Mouse (Mus musculus) ES-Bruce4 (cell line): ENCODE data around the gene Gria2. TPM values are rescaled to one million over a fixed set of nuclear protein-coding genes. Genes with fewer than 3 reads are reported as not detected.

Experiments
- H3K27ac ChIP-seq: 2 replicates; pipeline ENCODE4 v1.5.1; 2012; ENCODE audit warnings: low read length, inconsistent platforms; ENCODE audit not compliant: insufficient read depth
- H3K27me3 ChIP-seq: 2 replicates; pipeline ENCODE4 v1.6.1; 2012; ENCODE audit warnings: mild to moderate bottlenecking, low read length, inconsistent platforms; ENCODE audit not compliant: control insufficient read depth, poor library complexity, insufficient read depth, severe bottlenecking
- H3K36me3 ChIP-seq: 2 replicates; pipeline ENCODE4 v1.6.1; 2012; ENCODE audit warnings: inconsistent platforms, mild to moderate bottlenecking, low read length, moderate library complexity; ENCODE audit not compliant: control insufficient read depth, poor library complexity, insufficient read depth, severe bottlenecking
- H3K4me1 ChIP-seq: one replicate; pipeline ENCODE4 v1.8.1; 2011; ENCODE audit warnings: low read length; ENCODE audit not compliant: control insufficient read depth, insufficient read depth
- H3K4me3 ChIP-seq: 2 replicates; pipeline ENCODE4 v1.5.1; 2011; ENCODE audit warnings: low read depth, mild to moderate bottlenecking, low read length
- H3K9ac ChIP-seq: 2 replicates; pipeline ENCODE4 v1.6.1; 2012; ENCODE audit warnings: low read depth, mild to moderate bottlenecking, inconsistent platforms; ENCODE audit not compliant: poor library complexity, severe bottlenecking
- H3K9me3 ChIP-seq: replicated peaks from 2 replicates; pipeline ENCODE4 v1.6.1; 2012; ENCODE audit warnings: mild to moderate bottlenecking, low read length, inconsistent platforms; ENCODE audit not compliant: control insufficient read depth, poor library complexity, insufficient read depth, severe bottlenecking
- CTCF ChIP-seq: IDR thresholded peaks from one replicate; pipeline ENCODE4 v1.8.1; 2011; ENCODE audit warnings: low read depth, low read length
- EP300 ChIP-seq: IDR thresholded peaks from 2 replicates; pipeline ENCODE4 v1.6.1; 2011; ENCODE audit warnings: low read depth, low read length; ENCODE audit not compliant: insufficient read depth
- POLR2A ChIP-seq: IDR thresholded peaks from one replicate; pipeline ENCODE4 v1.8.1; 2011; ENCODE audit warnings: low read length; ENCODE audit not compliant: insufficient read depth
- polyA plus RNA-seq: library from polyadenylated mRNA; stranded (reverse); fragments of >200 nt; gene quantifications from 2 replicates; pipeline ENCODE4 v1.2.4, GENCODE M21; 2011; ENCODE audit warnings: low read depth; ENCODE audit not compliant: missing spikeins, insufficient read depth, insufficient read length

The Gria2 gene
- polyA plus RNA-seq, 1 experiment = not detected

DNA sequence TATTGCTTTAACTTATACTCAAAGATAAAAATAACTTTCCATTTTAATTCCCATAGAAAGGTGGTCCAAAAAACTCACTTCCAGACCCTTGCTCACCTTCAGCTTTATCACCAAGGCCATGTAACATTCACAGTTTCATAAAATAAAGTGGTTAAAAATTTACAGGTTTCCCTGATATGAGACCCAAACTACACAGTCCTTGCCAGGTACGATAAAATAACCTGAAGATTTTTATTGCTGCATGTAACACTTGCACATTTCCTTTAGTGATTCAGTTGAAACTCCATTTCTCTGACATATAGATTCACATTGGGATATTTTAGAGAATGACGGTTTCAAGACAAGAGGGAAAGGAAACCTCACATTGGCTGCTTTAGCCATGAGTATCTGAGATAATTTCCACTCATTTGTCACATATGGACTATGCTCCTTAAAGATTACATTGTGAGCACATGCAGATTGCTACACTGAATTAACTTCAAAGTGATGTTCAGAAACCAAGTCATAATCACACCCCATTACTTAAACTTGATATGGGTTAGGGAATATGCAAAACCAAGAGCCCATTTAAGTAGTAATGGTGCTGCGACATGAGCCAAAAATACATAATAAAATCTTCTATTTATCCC, 15.4 kb downstream of the Gria2 start:
- H3K36me3 ChIP-seq = no peaks in the 10 kb centered on the region
- no peak overlapping the region for H3K9ac ChIP-seq

DNA sequence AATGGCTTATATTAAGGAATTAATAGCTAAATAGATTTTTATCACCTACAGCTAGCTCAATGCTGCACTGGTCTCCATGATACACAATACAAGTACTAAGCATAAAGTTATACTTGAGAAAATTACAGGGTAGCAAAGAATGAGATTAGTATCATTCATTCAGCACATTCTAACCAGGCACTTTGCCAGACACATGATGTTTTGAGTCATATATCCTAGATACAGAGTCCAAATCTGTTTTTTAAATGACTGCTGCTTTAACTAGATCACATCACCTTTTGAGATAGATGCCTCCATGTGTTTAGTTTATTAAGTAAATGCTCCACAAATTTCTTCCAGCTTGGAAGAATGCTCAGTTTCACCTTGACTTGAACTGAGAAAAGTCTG, 21.5 kb downstream of the Gria2 start:
- TF ChIP-seq CTCF = no peak
- TF ChIP-seq EP300 = no peak
- TF ChIP-seq POLR2A = no peak
- H3K4me1 ChIP-seq = no peaks in the 10 kb centered on the region

More for the DNA sequence above, 15.4 kb downstream of the Gria2 start:
- Histone ChIP-seq H3K4me1 (no peaks in the 10 kb centered on the region), H3K4me3 (no peak overlapping the region), H3K9me3 (no peaks in the 10 kb centered on the region), H3K27ac (no peak overlapping the region), H3K27me3 (no peaks in the 10 kb centered on the region)
- TF ChIP-seq POLR2A = no peak
- no peak for TF ChIP-seq CTCF
- TF ChIP-seq EP300 = no peak

DNA sequence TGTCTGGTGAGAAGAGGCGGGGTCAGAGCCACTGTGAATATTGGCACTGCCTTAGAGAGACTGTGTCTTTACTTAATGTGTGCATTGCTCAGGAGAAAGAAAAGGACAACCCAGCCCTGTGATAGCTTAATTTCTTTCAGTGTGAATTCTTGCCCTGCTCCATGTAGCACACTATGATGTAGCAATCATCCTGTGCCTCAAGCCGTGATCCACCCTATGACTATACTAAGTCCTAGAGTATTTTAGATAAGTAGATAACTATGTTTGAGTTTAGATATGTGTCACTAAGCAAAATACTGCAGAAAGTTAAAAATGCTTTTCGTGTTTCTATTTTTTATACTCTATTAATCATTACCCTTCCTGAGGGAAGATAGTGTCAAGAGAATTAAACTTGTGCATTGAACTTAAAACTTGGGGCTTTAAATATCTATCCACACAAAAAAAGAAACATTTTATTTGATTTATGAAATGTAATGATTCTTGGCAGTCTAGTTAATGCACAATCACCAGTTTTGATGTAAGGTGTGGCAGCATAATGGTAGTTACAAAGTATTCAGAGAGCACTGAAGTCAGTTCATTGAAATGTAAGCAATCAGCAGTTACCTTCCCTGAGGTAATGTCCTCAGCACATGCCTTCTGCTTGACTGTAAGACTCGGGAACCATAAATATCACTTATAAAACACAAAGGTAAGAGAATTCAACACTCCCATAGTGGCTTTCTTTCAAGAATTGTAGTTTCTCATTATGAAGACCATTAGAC, 22.1 kb downstream of the Gria2 start:
- no peaks in the 10 kb centered on the region for H3K9me3 ChIP-seq
- H3K27me3 ChIP-seq = no peaks in the 10 kb centered on the region
- H3K4me1 ChIP-seq = no peaks in the 10 kb centered on the region
- no peak overlapping the region for H3K27ac ChIP-seq
- H3K9ac ChIP-seq = no peak overlapping the region
- H3K4me3 ChIP-seq = no peak overlapping the region
- TF ChIP-seq EP300 (no peak), POLR2A (no peak), CTCF (no peak)
- H3K36me3 ChIP-seq = no peaks in the 10 kb centered on the region

More for the DNA sequence above, 21.5 kb downstream of the Gria2 start:
- Histone ChIP-seq H3K9ac (no peak overlapping the region), H3K27me3 (no peaks in the 10 kb centered on the region), H3K36me3 (no peaks in the 10 kb centered on the region), H3K9me3 (no peaks in the 10 kb centered on the region), H3K27ac (no peak overlapping the region), H3K4me3 (no peak overlapping the region)

GRCm38 (mm10) chr3:80776628-80777027, 26.0 kb downstream of the Gria2 start:
- H3K36me3 ChIP-seq = no peaks in the 10 kb centered on the region
- H3K9me3 ChIP-seq = no peaks in the 10 kb centered on the region
- TF ChIP-seq POLR2A = no peak
- TF ChIP-seq CTCF = no peak
- no peak for TF ChIP-seq EP300
- no peak overlapping the region for H3K27ac ChIP-seq
- no peak overlapping the region for H3K9ac ChIP-seq
- H3K4me1 ChIP-seq = no peaks in the 10 kb centered on the region
- H3K27me3 ChIP-seq = no peaks in the 10 kb centered on the region
- H3K4me3 ChIP-seq = no peak overlapping the region

GRCm38 (mm10) chr3:80775971-80776370, 26.7 kb downstream of the Gria2 start:
- Histone ChIP-seq H3K9me3 (no peaks in the 10 kb centered on the region), H3K36me3 (no peaks in the 10 kb centered on the region), H3K4me1 (no peaks in the 10 kb centered on the region), H3K4me3 (no peak overlapping the region), H3K27me3 (no peaks in the 10 kb centered on the region), H3K27ac (no peak overlapping the region), H3K9ac (no peak overlapping the region)
- TF ChIP-seq EP300 (no peak), CTCF (no peak), POLR2A (no peak)

DNA sequence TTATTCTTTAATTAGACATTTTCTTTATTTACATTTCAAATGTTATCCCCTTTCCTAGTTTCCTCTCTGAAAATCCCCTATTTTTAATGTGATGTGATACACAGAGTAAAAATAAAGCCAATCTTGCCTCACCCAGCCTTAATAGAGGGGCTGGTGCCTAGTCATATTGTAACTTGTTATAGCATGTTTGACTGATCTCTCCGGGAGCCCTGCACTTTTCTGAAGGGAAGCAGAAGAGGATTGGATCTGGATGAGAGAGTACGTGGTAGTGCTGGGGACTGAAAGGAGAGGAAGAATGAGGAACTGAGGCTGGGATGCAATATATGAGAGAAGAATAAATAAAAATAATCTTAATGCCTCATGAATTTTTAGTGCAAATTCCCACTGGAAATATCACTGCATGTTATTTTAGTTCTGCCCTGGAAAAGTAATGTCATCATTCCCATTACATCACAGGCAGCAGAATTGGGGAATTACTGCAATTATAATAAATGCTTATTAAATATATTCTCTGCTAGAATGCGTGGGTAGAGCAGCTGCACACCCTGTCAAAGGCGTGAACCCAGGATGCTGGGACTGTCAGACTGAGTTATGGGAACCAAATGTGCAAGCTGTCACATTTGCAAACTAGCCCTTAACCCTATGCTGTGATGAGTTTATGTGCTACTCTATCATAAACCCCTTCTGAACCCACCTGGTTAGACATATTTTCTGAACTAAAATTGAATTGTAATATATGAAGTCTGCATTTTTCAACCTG, 28.4 kb downstream of the Gria2 start:
- Histone ChIP-seq H3K4me1 (no peaks in the 10 kb centered on the region), H3K27ac (no peak overlapping the region), H3K27me3 (no peaks in the 10 kb centered on the region), H3K9ac (no peak overlapping the region), H3K4me3 (no peak overlapping the region), H3K36me3 (no peaks in the 10 kb centered on the region), H3K9me3 (no peaks in the 10 kb centered on the region)
- no peak for TF ChIP-seq CTCF
- TF ChIP-seq POLR2A = no peak
- no peak for TF ChIP-seq EP300
